Mouse (Mus musculus): ENCODE data around the gene Adgrg1.

The Adgrg1 gene

DNA sequence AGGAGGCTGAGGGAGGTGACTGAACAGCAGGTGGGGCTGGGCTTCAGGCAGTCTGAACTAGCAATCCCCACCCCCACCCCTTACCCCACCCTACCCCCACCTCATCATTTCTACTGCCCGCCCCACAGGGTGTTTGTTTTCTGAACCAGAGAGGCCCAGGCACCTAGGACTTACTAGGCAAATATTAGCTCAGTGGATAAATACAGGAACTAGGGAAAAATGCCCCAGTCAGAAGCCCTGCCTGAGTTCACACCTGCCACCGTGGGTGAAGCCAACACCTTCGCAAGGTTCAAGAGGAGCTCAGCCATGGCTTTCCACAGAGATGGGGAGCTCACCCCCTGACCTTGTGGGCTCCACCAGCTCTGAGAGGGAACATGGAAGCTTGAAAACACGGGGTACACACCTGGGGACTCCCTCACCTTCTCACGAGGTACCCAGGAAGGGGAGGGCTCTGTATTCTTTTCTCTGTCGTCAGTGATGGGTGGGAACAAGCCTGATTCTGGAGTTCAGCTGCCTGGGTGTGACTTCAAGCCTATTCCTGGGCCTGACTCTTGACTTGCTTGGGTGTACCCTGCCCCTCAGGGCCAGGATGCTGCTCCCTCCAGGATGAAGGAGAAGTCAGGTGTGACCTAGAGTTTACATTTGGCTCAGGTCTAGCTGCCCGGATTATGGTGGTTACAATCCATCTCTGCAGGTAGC, at the start of gene Adgrg1:
TSS of gene Adgrg1 (plus strand) at position 285 of the 699 bp plus-strand sequence.
- no peak for DNase-seq

DNA sequence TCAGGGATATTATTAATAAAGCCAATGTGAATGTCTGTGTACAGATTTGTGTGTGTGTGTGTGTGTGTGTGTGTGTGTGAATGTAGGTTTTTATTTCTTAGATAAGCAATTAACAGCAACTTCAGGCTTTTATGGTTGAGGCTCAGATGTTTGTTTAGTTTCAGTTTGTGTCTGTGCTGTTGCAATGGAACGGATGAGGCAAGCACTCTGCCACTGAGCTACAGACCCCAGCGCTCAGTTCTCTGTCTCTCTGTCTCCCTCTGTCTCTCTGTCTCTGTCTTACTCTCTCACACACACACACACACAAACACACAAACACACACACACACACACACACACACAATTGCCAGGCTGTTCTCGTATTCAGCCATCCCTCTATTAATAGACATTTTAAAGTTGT, 46.3 kb upstream of the Adgrg1 start:
- no peak for DNase-seq

- DNase-seq = no peak
Measured at GRCm38 (mm10) chr8:94933918-94934317, 40.6 kb upstream of the Adgrg1 start.

DNA sequence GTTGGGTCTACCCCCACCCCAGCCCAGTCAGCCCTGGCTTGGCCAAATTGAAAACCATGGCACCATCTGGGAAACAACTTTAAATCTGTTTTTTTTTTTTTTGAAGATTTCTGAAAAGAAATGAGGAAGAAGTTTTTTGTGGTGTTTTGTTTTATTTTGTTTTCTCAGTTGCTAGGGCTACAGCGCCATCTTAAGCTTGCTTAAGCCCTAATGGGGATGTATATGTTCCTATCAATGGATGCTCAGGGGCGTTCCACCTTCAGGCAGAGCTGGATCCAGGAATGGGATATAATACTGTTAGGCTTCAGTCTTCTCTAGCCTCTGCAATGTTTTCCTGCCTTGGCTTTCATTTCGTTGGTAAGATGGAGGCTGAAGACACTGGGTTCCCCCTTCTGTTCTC, 39.4 kb upstream of the Adgrg1 start:
- DNase-seq = no peak

DNA sequence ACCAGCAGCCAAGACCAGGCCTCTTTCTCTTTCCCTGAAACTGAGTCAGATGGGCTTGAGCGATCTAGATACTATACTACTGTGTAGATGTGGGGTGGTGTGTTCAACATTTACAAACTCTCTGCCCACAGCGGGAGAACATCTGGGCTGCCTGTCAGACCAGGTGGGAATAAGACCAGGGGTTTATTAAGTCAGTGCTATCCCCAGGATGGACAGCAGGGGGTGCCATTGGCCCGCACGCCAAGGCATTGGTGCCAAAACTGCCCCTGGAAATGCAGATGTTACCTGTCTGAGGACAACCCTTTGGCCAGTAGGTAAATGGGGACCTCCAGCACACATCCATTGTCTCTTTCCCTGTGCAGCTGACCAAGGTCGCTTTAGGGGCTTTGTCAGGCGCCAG, 32.0 kb upstream of the Adgrg1 start:
- DNase-seq = peak; percentile 50

DNA sequence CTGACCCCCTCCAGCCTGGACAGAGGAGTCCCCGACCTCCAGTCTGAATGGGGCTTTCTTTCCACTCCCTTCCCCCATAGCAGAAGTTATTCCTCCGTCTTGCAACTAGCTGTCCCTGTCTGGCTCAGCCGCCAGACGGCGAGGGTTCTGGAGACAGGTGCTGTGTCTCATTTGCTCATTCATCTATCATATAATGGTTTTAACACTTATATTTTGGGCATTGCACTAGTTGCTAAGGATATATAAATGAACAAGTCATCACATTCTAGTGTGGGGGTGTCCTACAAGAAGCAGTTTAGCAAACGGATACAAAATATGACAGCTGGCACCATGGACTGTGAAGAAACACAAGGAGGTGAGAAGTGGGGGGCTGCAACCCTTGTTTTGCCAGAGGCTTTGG, 29.4 kb upstream of the Adgrg1 start:
- DNase-seq = peak; percentile 68

DNA sequence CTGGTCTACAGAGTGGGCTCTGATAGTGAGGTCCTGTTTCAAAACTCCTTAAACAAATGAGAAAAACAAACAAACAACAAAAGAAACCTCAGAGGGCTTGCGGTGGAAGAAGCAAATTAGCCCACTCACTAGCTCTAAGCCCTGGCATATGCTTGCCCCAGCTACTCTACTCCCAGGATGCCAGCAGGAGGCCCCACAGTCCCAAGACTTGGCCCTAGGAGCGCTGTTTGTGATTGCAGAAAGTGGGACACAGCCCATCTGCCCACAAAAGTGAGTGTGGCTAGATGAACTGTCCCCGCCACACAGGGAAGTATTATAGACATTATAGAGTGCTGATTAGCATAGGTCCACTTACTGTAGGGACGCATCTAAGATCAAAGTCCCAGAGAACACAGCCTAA, 26.1 kb upstream of the Adgrg1 start:
- no peak for DNase-seq

GRCm38 (mm10) chr8:94949010-94949409, 25.5 kb upstream of the Adgrg1 start:
- DNase-seq = no peak

DNA sequence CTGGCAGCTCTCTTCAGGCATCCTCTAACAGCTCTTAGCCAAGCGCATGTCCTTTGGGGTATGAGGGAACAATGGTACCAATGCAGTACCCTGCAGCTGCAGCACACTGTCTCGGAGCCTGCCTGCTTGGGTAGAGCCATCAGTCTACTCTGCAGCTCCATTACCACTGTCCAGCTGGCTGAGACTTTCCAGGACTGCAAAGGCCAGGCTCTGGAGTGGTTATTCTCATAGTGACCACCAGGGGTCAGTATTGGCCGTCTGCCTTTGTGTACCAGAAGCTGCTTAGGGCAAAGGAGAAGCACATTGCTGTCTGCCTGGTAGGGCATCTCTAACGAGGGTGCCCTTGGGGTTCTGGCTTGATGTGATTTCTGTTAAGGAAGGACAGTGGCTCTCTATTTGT, 24.5 kb upstream of the Adgrg1 start:
- DNase-seq = peak; percentile 73

GRCm38 (mm10) chr8:94950458-94950857, 24.1 kb upstream of the Adgrg1 start:
- DNase-seq = no peak

DNA sequence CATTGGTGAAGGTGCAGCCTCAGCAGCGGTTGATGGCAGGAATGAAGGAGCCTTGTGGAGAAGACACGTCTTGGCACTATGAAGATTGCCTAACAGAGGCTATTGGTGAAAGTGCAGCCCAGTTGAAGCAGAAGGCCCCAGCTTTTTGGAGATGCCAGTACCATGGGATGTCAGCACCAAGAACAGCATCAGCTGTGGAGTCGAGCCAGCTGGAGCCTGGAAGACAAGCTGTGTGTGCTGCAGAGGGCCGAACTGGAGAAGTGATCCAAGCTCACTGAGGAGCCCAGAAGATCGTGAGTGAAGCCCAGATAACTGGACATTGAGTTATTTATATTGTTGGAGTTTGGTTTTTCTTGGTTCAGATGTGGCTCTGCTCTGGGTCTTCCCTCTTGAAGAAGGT, 22.5 kb upstream of the Adgrg1 start:
- DNase-seq = no peak

DNA sequence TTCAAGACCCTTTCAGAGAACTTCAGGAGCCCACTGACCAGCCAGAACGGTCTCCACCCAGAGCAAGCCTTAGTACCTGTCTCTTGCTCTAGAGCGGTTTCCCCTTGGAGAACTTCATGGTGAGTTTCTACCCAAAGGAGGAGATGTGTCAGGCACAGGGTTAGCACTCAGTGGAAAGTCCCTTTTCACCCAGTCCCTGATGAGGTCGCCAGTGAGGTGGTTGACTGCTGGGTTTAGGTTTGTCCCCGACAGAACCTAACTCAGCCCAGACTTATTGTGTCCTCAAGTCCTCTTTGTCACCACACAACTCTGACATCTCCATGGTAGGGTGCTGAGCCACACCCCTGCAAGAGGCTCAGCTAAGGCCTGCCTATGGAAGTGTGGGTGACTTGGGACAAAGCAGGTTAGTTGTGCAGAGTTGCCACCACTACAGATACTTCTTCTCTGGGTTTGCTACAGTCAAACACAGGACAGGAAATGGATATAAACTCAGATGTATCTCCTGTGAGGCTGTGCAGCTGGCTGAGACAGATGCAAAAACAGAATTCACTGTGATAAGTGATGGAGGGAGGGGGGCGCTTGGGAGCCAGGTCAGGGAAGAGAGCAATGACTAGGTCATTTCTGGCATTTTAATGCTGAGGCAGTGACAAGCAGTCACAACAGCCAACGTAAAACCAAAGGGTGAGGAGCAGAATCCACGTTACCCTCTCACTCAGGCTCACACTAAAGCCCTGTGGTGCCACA, 20.8 kb upstream of the Adgrg1 start:
- no peak for DNase-seq

GRCm38 (mm10) chr8:94954368-94954737, 20.2 kb upstream of the Adgrg1 start:
- no peak for DNase-seq

GRCm38 (mm10) chr8:94954921-94955758, 19.4 kb upstream of the Adgrg1 start:
- no peak for DNase-seq

- no peak for DNase-seq
Measured at GRCm38 (mm10) chr8:94956078-94956574, 18.4 kb upstream of the Adgrg1 start.

GRCm38 (mm10) chr8:94962201-94962600, 12.3 kb upstream of the Adgrg1 start:
- DNase-seq = no peak

- DNase-seq = no peak
Measured at GRCm38 (mm10) chr8:94964828-94965227, 9.7 kb upstream of the Adgrg1 start.

GRCm38 (mm10) chr8:94966578-94966977, 8.0 kb upstream of the Adgrg1 start:
- no peak for DNase-seq

DNA sequence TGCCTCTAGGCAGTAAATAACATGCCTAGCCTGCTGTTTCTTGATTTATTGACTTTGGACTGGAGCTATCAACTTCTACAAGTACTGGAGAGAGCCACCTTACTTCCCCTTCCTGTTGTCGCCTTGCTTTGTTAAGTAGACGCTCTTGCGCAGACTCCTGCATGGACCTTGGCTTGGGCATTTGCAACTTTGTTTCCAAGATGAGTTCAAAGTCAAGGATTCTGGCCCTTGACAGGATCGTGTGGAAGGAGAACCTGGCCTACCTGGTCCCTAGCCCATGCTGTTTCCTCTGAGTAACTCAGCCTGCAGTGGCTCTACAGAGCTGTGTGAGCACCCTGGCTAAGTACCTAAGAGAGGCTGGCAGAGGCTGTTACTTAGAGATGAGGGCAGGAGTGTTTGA, 7.5 kb upstream of the Adgrg1 start:
- DNase-seq = no peak

GRCm38 (mm10) chr8:94967554-94967953, 7.0 kb upstream of the Adgrg1 start:
- DNase-seq = no peak

DNA sequence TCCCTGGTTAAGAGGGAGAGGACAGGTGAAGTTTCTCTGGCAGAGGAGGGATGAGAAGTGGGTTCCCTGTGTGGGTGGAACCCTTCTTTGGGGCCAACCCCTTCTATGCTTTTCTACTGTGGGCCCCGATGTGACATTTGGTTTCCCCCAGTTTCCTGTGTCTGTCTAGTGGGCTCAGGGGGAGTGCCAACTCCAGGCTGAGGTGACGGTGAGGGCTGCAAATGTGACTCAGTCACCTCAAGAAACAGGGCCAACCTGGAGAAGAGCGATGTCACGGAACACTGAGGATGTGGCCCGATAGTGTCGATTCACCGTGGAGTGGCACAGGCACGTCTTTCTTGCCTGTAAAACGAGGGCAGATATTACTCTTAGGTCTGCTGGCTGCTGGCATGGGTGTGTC, 1.3 kb upstream of the Adgrg1 start:
- DNase-seq = no peak

DNA sequence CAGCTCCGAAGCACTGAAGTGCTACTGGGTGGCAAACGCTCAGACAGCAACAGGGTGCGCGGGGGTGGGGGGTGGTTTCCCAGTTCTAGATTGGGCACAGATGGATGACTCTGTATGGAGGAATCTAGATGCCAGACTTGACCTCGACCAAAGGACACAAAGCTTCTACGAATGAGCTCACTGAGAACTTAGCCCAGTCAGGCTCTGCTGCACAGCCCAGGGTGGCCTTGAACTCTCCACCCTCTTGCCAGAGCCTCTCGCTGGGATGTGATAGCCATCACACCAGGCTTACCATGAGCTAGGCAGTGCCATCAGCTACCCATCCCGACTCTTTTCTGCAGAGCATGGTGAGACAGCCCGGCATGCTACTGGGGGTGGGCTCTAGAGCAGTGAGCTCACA, 765 bp upstream of the Adgrg1 start:
- DNase-seq = no peak

GRCm38 (mm10) chr8:94976651-94977417, 2.3 kb downstream of the Adgrg1 start:
- no peak for DNase-seq

Data from right cerebral cortex, postnatal 25 days (tissue).